Mouse (Mus musculus): Measurements from ENCODE around the gene Foxk1.

GRCm38 (mm10) chr5:142442045-142442440 lies 40.7 kb downstream of the Foxk1 start:
- no peak for TF ChIP-seq CHD2 (IDR thresholded peaks at IDR 0.05; ENCODE audit: low read depth, low read length)
- no peak for TF ChIP-seq MAFK (IDR thresholded peaks at IDR 0.05; ENCODE audit: insufficient read depth, low read depth, low read length)
- no peak for TF ChIP-seq ZC3H11A (IDR thresholded peaks at IDR 0.05; ENCODE audit: borderline replicate concordance, low read depth, low read length)
- TF ChIP-seq ZNF384 (IDR thresholded peaks at IDR 0.05; ENCODE audit: low read depth, low read length) = no peak
